Mouse (Mus musculus) neural tube, postnatal 0 days (tissue): ENCODE results near the gene Cd177. TPM values are rescaled to one million over a fixed set of nuclear protein-coding genes. Genes with fewer than 3 reads are reported as not detected.

Source experiments
- polyA plus RNA-seq: library from polyadenylated mRNA; unstranded; fragments of >200 nt; fragmentation: Nextera tagmentation; extraction: Ambion mirVana; gene quantifications from 2 replicates; pipeline ENCODE4 v1.2.1, GENCODE M21; 2015

Gene Cd177
- polyA plus RNA-seq, result 0.17 and 0.43 TPM in 2 replicates

DNA sequence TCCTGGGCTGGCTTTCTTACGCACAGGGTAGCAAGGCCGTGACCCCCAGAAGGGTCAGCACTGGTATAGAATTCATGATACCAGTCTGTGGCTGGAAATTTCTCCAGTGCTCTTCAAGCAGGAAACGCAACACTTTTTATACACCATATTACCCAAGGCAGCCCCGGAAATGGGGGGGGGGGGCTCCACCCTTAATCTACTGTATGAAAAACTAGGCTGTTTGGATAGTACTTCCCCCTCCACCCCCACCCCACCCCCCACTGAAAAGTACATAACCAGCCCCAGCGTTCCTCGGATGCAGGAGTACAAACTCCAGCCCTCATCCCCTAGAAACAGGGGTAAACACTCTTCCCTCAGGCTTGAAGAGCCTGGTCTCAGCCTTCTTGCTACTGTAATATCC lies at the start of gene Cd177:
Gene Cd177, minus strand, starts transcription at position 101 of the 400 bp plus-strand sequence.

DNA sequence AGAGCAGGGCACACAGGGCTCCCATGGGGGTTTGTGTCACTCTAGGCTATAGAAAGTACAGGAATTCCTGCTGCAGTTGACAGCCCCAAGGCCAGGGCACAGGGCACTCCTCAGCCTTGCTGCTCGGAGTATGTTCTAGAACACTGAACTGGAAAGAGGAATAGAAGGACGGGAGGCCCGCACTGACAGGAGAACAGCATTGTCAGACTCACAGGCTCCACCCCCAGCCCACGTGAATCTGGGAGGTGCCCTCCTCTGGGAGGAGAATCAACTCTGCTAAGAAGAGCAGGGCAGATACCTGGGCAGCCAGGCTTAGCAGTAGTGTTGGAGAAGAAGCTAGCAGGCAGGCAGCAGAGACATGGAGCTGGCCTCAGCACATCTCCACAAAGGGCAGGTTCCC lies 16.8 kb upstream of the Cd177 start, which contains the start of gene Ceacam10:
Gene Ceacam10, plus strand, starts transcription at position 289 of the 400 bp plus-strand sequence.

DNA sequence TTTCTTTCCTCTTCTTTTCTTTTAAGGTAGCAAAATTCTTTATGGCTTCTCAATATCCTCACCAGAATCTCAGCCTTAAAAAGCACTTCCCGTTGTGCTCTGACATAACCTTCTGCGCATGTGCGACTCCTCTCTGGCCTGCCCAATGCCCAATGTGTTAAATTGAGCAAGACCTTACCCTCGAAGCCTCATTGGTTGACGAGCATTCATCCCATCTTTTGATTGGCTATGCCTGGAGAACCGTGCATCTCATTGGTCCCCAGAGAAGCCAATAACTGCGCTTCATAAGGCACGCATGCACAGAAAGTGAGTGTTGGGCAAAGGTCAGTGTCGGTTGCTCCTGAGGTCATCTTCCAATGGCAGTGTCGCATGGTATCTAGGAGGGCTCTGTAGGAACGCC lies 33.3 kb downstream of the Cd177 start, which contains the start of gene Gm4763:
Gene Gm4763, minus strand, starts transcription at position 101 of the 400 bp plus-strand sequence.

DNA sequence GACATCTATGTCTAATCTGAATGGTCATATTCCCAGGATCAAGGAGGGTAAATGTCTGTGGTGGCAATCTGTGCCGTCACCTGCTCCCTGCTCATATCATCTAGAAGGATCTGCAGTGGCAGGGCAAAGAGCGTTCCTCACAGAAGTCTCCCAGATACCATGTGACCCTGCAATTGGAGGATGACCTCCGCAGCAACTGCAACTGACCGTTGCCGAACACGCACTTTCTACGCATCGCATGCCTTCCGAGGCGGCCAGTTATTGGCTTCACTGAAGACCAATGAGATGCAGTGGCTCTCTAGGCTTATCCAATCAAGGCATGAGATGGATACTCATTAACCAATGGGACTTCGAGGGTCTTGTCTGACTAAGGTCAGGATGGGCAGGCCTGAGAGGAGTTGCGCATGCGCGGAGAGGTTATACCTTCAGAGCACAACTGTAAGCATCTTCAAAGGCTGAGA lies 51.2 kb downstream of the Cd177 start, which contains the start of gene BC049730:
Gene BC049730, plus strand, starts transcription at position 411 of the 461 bp plus-strand sequence.

Other genes starting within 250 kb of the Cd177 start
- gene AC161166.1, start 247.9 kb downstream of the Cd177 start, polyA plus RNA-seq, result 0.35 and 0.56 TPM in 2 replicates
- gene Irgq, start 229.6 kb downstream of the Cd177 start, polyA plus RNA-seq, result 18.4 and 19.7 TPM in 2 replicates
- 0.18 TPM in 1 of 2 replicates, not detected in the other for gene Pinlyp, start 214.2 kb downstream of the Cd177 start, polyA plus RNA-seq
- gene Xrcc1, start 214.0 kb downstream of the Cd177 start, polyA plus RNA-seq, result 40.7 and 51.6 TPM in 2 replicates
- 30.6 and 31.1 TPM in 2 replicates for gene Ethe1, start 172.8 kb downstream of the Cd177 start, polyA plus RNA-seq
- 23.0 and 23.3 TPM in 2 replicates for gene Zfp575, start 172.7 kb downstream of the Cd177 start, polyA plus RNA-seq
- not detected in 2 replicates for gene Phldb3, start 149.5 kb downstream of the Cd177 start, polyA plus RNA-seq
- gene Lypd3, start 123.8 kb downstream of the Cd177 start, polyA plus RNA-seq, result 1.2 and 1.3 TPM in 2 replicates
- gene Tex101, start 83.6 kb downstream of the Cd177 start, polyA plus RNA-seq, result not detected in 2 replicates
- gene BC049730, start 51.1 kb downstream of the Cd177 start, polyA plus RNA-seq, result not detected in 2 replicates
- gene Gm4763, start 33.4 kb downstream of the Cd177 start, polyA plus RNA-seq, result not detected in 2 replicates
- 0.51 and 1.2 TPM in 2 replicates for gene Ceacam10, start 16.9 kb upstream of the Cd177 start, polyA plus RNA-seq
- gene Gm9844, start 101.9 kb upstream of the Cd177 start, polyA plus RNA-seq, result 26.8 and 32.3 TPM in 2 replicates
- gene Lypd4, start 109.6 kb upstream of the Cd177 start, polyA plus RNA-seq, result not detected in 2 replicates
- 0.18 and 0.19 TPM in 2 replicates for gene Dmrtc2, start 109.7 kb upstream of the Cd177 start, polyA plus RNA-seq
- 1,291 and 1,386 TPM in 2 replicates for gene Rps19, start 124.1 kb upstream of the Cd177 start, polyA plus RNA-seq
- gene Cd79a, start 137.1 kb upstream of the Cd177 start, polyA plus RNA-seq, result 0.36 and 1.2 TPM in 2 replicates
- gene Arhgef1, start 142.6 kb upstream of the Cd177 start, polyA plus RNA-seq, result 50.7 and 62.5 TPM in 2 replicates
- 0.53 and 0.74 TPM in 2 replicates for gene Gm4881, start 184.2 kb upstream of the Cd177 start, polyA plus RNA-seq
- gene Rabac1, start 212.4 kb upstream of the Cd177 start, polyA plus RNA-seq, result 567 and 597 TPM in 2 replicates
- gene Atp1a3, start 245.6 kb upstream of the Cd177 start, polyA plus RNA-seq, result 758 and 883 TPM in 2 replicates